Mouse (Mus musculus) stomach, postnatal 0 days (tissue): ENCODE results near the gene Lcn5. TPM values are rescaled to one million over a fixed set of nuclear protein-coding genes. Genes with fewer than 3 reads are reported as not detected.

ENCODE experiments used
- ATAC-seq: fragments of 200-750 bp; cut with Nextera tagmentation; 2 replicates; pipeline ENCODE4 v1.8.0; 2017; ENCODE audit not compliant: low FRiP score, low TSS enrichment
- DNase-seq: peaks from one replicate; pipeline ENCODE4 v3.0.0-alpha.2; 2016; ENCODE audit warnings: low spot score
- H3K27ac ChIP-seq: fragments of 300-500 bp; sonication (generic); replicated peaks from 2 replicates; pipeline ENCODE4 v1.5.1; 2014; ENCODE audit warnings: mild to moderate bottlenecking, control low read depth
- H3K27me3 ChIP-seq: fragments of 300-500 bp; sonication (generic); 2 replicates; pipeline ENCODE4 v1.6.1; 2014; ENCODE audit warnings: low read length; ENCODE audit not compliant: control insufficient read depth, insufficient read depth
- H3K36me3 ChIP-seq: fragments of 300-500 bp; sonication (generic); 2 replicates; pipeline ENCODE4 v1.6.1; 2014; ENCODE audit warnings: low read length, mixed read lengths; ENCODE audit not compliant: control insufficient read depth, insufficient read depth
- H3K4me1 ChIP-seq: fragments of 300-500 bp; sonication (generic); replicated peaks from 2 replicates; pipeline ENCODE4 v1.6.1; 2014; ENCODE audit warnings: antibody characterized with exemption; ENCODE audit not compliant: control insufficient read depth, insufficient read depth
- H3K4me2 ChIP-seq: fragments of 300-500 bp; sonication (generic); replicated peaks from 2 replicates; pipeline ENCODE4 v1.6.1; 2014; ENCODE audit warnings: low read depth, mild to moderate bottlenecking, control low read depth, moderate library complexity
- H3K4me3 ChIP-seq: fragments of 300-500 bp; sonication (generic); 2 replicates; pipeline ENCODE4 v1.5.1; 2014; ENCODE audit warnings: low read depth, low read length, control low read depth
- H3K9ac ChIP-seq: fragments of 300-500 bp; sonication (generic); 2 replicates; pipeline ENCODE4 v1.6.1; 2014; ENCODE audit warnings: mild to moderate bottlenecking, low read length, control low read depth, mixed read lengths
- H3K9me3 ChIP-seq: fragments of 300-500 bp; sonication (generic); 2 replicates; pipeline ENCODE4 v1.6.1; 2016; ENCODE audit warnings: low read length; ENCODE audit not compliant: control insufficient read depth
- CTCF ChIP-seq: IDR thresholded peaks from 2 replicates; pipeline ENCODE4 v1.5.1; 2016; ENCODE audit warnings: antibody characterized with exemption, low read depth, mild to moderate bottlenecking, moderate library complexity
- EP300 ChIP-seq: optimal IDR thresholded peaks from 2 replicates; pipeline ENCODE3; 2016; ENCODE audit warnings: antibody characterized with exemption
- WGBS: fragments of 180-500 bp; shearing (Covaris S2); extraction: QIAGEN DNeasy Blood & Tissue Kit; methylation state at CpG from one replicate; pipeline ENCODE4 v1.1.7; 2014; 5-methylcytosine and 5-hydroxymethylcytosine counted together
- polyA plus RNA-seq: library from polyadenylated mRNA; unstranded; fragments of >200 nt; fragmentation: Nextera tagmentation; extraction: Ambion mirVana; gene quantifications from 2 replicates; pipeline ENCODE4 v1.2.1, GENCODE M21; 2015

The Lcn5 gene
- polyA plus RNA-seq, 1 experiment from 2014 or later = not detected

DNA sequence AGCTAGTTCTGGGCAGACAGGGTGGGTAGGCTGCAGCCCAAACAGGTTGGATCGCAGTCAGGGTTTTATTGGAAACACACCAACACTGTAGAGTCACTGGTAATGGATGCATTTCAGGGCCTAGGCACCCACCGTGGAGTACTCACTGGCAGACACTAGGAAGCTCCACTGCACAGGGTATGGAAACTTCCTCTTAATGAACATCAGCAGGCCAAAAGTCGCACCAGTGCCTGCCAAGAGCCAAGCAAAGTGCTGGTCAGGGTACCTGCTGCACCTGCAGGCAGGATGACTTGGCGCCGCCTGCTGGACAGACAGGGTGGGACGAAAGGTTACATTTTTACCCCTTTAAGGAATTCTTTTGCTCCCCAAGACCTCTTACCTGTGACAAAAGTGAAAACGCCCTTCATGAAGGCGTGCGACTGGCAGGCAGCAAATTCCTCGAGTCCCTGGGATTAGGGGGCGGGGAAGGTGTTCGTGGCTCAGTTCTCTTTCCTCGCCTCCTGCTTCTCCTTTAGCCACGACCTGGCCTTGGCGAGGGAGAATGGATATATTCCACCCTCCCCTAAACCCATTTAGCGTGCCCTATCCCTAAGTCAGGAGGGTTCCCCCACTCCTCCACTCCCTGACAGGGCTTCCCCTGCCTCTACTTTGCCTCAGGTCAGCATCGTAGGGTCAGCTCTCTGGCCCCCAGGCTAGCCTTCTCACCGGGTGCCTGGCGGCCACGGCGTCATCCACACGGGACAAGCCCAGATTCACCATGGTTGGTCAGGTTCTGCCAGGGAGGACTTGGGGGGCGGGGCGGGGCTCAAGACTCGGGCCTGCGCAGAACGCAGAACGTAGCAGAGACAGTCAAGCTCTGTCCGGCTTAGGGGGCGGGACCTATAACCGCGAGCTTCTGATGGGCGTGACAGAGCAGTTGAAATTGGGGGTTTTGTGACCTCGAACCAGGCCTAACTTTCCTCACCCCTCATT, 36.2 kb upstream of the Lcn5 start, which contains the start of gene Tmem141:
TSS of gene Tmem141 (minus strand) at position 777 of the 972 bp plus-strand sequence.
- Histone ChIP-seq H3K9me3 (no peaks in the 10 kb centered on the region), H3K9ac (peak within 1 kb of the TSS; percentile 65), H3K27me3 (no peaks in the 10 kb centered on the region), H3K4me1 (no peaks in the 10 kb centered on the region), H3K27ac (peak within 1 kb of the TSS; percentile 77), H3K4me2 (peak within 1 kb of the TSS; percentile 86), H3K36me3 (no peaks in the 10 kb centered on the region), H3K4me3 (peak within 1 kb of the TSS; percentile 54)
- peak; percentile 94 for DNase-seq
- TF ChIP-seq CTCF (peak; percentile 81), EP300 (no peak)
- ATAC-seq = peak; percentile 95
- 5% methylated on average over 34 of the region's 34 CpGs for WGBS

DNA sequence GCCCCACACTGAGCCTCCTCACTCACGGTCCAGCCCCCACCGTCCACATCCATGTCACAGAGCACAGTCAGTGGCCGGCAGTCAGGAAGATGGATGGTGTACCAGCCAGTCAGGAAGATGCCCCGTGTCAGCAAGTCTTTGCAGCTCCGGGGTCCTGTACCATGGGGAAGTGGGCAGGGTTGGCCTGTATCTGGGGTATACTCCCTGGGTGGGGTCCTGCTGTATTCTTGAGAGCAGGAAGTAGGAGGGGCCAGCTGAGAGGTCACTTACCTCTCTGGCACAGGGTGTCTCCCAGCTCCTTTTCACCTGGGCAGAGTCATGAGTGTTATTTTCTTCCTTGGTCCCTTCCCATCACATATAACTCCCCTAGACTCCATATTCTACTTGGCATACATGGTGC, 31.8 kb upstream of the Lcn5 start:
- no peak overlapping the region for H3K4me2 ChIP-seq
- TF ChIP-seq EP300 (no peak), CTCF (no peak)
- no peaks in the 10 kb centered on the region for H3K4me1 ChIP-seq
- no peak overlapping the region for H3K9ac ChIP-seq
- no peaks in the 10 kb centered on the region for H3K36me3 ChIP-seq
- ATAC-seq (no peak), DNase-seq (no peak)
- no peaks in the 10 kb centered on the region for H3K9me3 ChIP-seq
- no peaks in the 10 kb centered on the region for H3K27me3 ChIP-seq
- 46% methylated on average over 5 of the region's 5 CpGs for WGBS
- H3K27ac ChIP-seq = no peak overlapping the region
- H3K4me3 ChIP-seq = no peak overlapping the region

DNA sequence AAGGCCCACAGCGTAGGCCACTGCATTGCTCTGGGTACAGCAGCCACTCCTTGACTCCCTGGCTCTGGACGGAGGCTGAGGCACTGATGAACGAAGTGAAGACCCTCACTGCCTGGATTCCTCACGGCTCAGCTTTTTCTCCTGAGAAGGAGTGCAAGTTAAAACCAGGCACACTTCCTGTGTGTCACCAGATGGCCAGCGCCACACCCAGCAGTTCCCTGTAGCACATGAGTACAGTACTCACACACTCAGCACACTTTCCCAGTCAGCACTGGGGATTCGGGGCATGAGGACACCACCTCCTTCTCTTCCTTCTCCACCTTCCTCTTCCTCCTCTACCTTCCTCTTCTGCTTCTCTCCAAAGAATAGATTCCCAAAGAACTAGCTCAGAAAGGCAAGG, 29.9 kb upstream of the Lcn5 start, which contains the start of gene Fcna:
TSS of gene Fcna (minus strand) at position 220 of the 400 bp plus-strand sequence.
- no peak within 1 kb of the TSS for H3K9ac ChIP-seq
- H3K36me3 ChIP-seq = no peaks in the 10 kb centered on the region
- ATAC-seq (no peak), DNase-seq (no peak)
- no peak within 1 kb of the TSS for H3K27ac ChIP-seq
- no peaks in the 10 kb centered on the region for H3K27me3 ChIP-seq
- no peak for TF ChIP-seq CTCF
- TF ChIP-seq EP300 = no peak
- H3K9me3 ChIP-seq = no peaks in the 10 kb centered on the region
- WGBS = 72% methylated on average over 6 of the region's 6 CpGs
- H3K4me2 ChIP-seq = no peak within 1 kb of the TSS
- H3K4me1 ChIP-seq = no peaks in the 10 kb centered on the region
- no peak within 1 kb of the TSS for H3K4me3 ChIP-seq

DNA sequence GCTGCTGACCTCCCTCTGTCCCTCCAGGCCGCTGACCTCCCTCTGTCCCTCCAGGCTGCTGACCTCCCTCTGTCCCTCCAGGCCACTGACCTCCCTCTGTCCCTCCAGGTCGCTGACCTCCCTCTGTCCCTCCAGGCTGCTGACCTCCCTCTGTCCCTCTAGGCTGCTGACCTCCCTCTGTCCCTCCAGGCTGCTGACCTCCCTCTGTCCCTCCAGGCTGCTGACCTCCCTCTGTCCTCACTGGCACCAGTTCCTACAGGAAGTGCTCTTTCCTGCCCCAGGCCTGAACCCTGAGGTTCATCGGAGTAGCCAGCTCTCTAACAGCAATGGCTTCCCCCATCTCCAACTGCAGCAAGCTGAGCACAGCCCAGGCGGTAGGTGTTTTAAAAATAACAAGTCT, 29.0 kb upstream of the Lcn5 start:
- DNase-seq (no peak), ATAC-seq (no peak)
- no peak overlapping the region for H3K27ac ChIP-seq
- H3K4me1 ChIP-seq = no peaks in the 10 kb centered on the region
- no peak overlapping the region for H3K4me2 ChIP-seq
- no peaks in the 10 kb centered on the region for H3K27me3 ChIP-seq
- TF ChIP-seq EP300 = no peak
- H3K9me3 ChIP-seq = no peaks in the 10 kb centered on the region
- WGBS = 57% methylated on average over 4 of the region's 4 CpGs
- H3K4me3 ChIP-seq = no peak overlapping the region
- no peak overlapping the region for H3K9ac ChIP-seq
- no peaks in the 10 kb centered on the region for H3K36me3 ChIP-seq

DNA sequence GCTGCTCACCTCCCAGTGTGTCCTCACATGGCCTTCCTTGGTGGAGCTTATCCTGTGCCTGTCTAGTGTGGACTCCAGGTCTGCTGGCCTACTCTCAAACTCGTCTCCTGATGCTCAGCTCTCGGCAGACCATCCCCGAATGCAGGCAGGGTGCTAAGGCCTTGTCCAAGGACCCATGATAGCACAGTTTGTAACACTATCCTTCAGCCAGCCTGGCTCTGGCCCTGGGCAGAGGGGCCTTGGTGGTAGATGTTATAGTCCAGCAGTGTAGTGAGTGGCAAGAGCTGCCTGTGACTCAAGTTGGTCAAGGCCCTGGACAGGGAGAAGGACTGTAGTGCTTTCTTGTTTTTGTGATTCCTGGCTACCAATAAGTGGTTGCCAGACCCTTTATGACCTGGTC, 24.1 kb upstream of the Lcn5 start:
- no peaks in the 10 kb centered on the region for H3K36me3 ChIP-seq
- no peak for DNase-seq
- no peaks in the 10 kb centered on the region for H3K27me3 ChIP-seq
- H3K9ac ChIP-seq = no peak overlapping the region
- H3K4me1 ChIP-seq = no peaks in the 10 kb centered on the region
- no peak overlapping the region for H3K27ac ChIP-seq
- TF ChIP-seq EP300 (no peak), CTCF (no peak)
- no peaks in the 10 kb centered on the region for H3K9me3 ChIP-seq
- no peak for ATAC-seq
- no peak overlapping the region for H3K4me2 ChIP-seq
- 82% methylated on average over 3 of the region's 3 CpGs for WGBS
- no peak overlapping the region for H3K4me3 ChIP-seq

DNA sequence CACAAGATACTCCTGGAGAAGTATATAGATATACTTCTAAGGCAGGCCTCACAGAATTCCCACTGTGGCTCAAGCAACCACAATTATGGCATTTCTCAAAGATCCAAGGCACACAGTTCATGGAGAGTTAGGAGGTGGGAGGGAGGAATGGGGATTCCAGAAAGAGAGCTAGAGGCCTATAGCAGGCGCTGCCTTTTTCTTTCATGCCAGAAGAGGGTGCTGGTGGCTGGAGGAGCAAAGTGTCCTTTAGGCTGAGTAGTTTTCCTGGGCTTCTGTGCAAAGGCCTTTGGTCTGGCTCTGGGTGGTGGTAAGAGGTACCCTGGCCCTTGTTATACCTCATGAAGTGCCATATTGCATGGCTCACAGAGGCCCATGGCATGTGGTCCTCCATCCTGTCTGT, 23.7 kb upstream of the Lcn5 start:
- no peak for TF ChIP-seq EP300
- peak; percentile 54 for TF ChIP-seq CTCF
- 61% methylated on average over 1 of the region's 1 CpGs for WGBS
- no peaks in the 10 kb centered on the region for H3K4me1 ChIP-seq

More for the DNA sequence above, 23.7 kb upstream of the Lcn5 start:
- no peak overlapping the region for H3K9ac ChIP-seq
- no peaks in the 10 kb centered on the region for H3K9me3 ChIP-seq
- no peaks in the 10 kb centered on the region for H3K36me3 ChIP-seq
- no peaks in the 10 kb centered on the region for H3K27me3 ChIP-seq
- no peak for ATAC-seq
- H3K4me2 ChIP-seq = no peak overlapping the region
- no peak for DNase-seq
- no peak overlapping the region for H3K27ac ChIP-seq
- H3K4me3 ChIP-seq = no peak overlapping the region
